Mouse (Mus musculus) gastrocnemius, adult 2 months (tissue): ENCODE measurements around the gene Thpo. TPM values are rescaled to one million over a fixed set of nuclear protein-coding genes. Genes with fewer than 3 reads are reported as not detected.

Experiments used
- DNase-seq: peaks from one replicate; pipeline ENCODE4 v3.0.0; 2022
- H3K27ac ChIP-seq: fragments of 200-600 bp; 2 replicates; pipeline ENCODE4 v1.8.1; 2022; ENCODE audit warnings: mild to moderate bottlenecking
- H3K4me3 ChIP-seq: fragments of 200-600 bp; 2 replicates; pipeline ENCODE4 v1.8.1; 2022; ENCODE audit warnings: mild to moderate bottlenecking, moderate library complexity
- CTCF ChIP-seq: fragments of 200-600 bp; IDR thresholded peaks from 2 replicates; pipeline ENCODE4 v1.8.1; 2022; ENCODE audit warnings: antibody characterized with exemption, mild to moderate bottlenecking, moderate library complexity
- intact Hi-C: fragments of 180-260 bp; cut with DNase I; formaldehyde crosslinking; loops from one replicate; pipeline ENCODE4 v1.15.1; 2025
- total RNA-seq, 2 experiments: library from RNA; stranded (reverse); gene quantifications; 2 replicates each; pipeline ENCODE4 v1.2.3; 2021

Gene Thpo
- total RNA-seq, 2 experiments from 2014 or later: 5.1 to 6.3 TPM

GRCm38 (mm10) chr16:20708939-20709734 lies 25.2 kb downstream of the Thpo start:
- H3K27ac ChIP-seq: no peak overlapping the region
- no peak overlapping the region for H3K4me3 ChIP-seq
- intact Hi-C loops: no loop called here
- TF ChIP-seq CTCF: peak; percentile 76
- DNase-seq: peak; percentile 41

GRCm38 (mm10) chr16:20708220-20708938 lies 25.9 kb downstream of the Thpo start:
- intact Hi-C loops: no loop called here

GRCm38 (mm10) chr16:20706407-20707055 lies 27.8 kb downstream of the Thpo start:
- H3K4me3 ChIP-seq: no peak overlapping the region
- no peak for TF ChIP-seq CTCF
- H3K27ac ChIP-seq: peak overlapping the region; percentile 31; the same call in 1 of the 2 replicates
- intact Hi-C loops: no loop called here
- peak; percentile 49 for DNase-seq

More at GRCm38 (mm10) chr16:20708220-20708938, 25.9 kb downstream of the Thpo start:
- no peak for DNase-seq
- H3K4me3 ChIP-seq: no peak overlapping the region
- no peak overlapping the region for H3K27ac ChIP-seq
- no peak for TF ChIP-seq CTCF

GRCm38 (mm10) chr16:20705786-20706185 lies 28.5 kb downstream of the Thpo start:
- TF ChIP-seq CTCF: no peak
- Histone ChIP-seq H3K4me3 (no peak overlapping the region), H3K27ac (no peak overlapping the region)
- no peak for DNase-seq
- intact Hi-C loops: no loop called here

- TF ChIP-seq CTCF: no peak
- intact Hi-C loops: no loop called here
- Histone ChIP-seq H3K27ac (no peak overlapping the region), H3K4me3 (no peak overlapping the region)
- no peak for DNase-seq
Observed at GRCm38 (mm10) chr16:20703699-20704400, 30.5 kb downstream of the Thpo start.

GRCm38 (mm10) chr16:20703071-20703470 lies 31.2 kb downstream of the Thpo start:
- H3K4me3 ChIP-seq: no peak overlapping the region
- H3K27ac ChIP-seq: no peak overlapping the region
- no peak for DNase-seq
- TF ChIP-seq CTCF: no peak
- intact Hi-C loops: no loop called here

GRCm38 (mm10) chr16:20702522-20702893 lies 31.8 kb downstream of the Thpo start:
- peak; percentile 63 for TF ChIP-seq CTCF
- Histone ChIP-seq H3K27ac (no peak overlapping the region), H3K4me3 (no peak overlapping the region)
- peak; percentile 65 for DNase-seq
- intact Hi-C loops: no loop called here

GRCm38 (mm10) chr16:20701729-20702521 lies 32.4 kb downstream of the Thpo start:
- intact Hi-C loops: no loop called here
- TF ChIP-seq CTCF: no peak
- DNase-seq: no peak
- Histone ChIP-seq H3K4me3 (no peak overlapping the region), H3K27ac (no peak overlapping the region)

- intact Hi-C loops: no loop called here
- no peak overlapping the region for H3K4me3 ChIP-seq
- DNase-seq: no peak
- no peak overlapping the region for H3K27ac ChIP-seq
- TF ChIP-seq CTCF: no peak
Observed at GRCm38 (mm10) chr16:20701316-20701715, 33.0 kb downstream of the Thpo start.

GRCm38 (mm10) chr16:20700036-20700435 lies 34.3 kb downstream of the Thpo start:
- no peak for TF ChIP-seq CTCF
- intact Hi-C loops: no loop called here
- DNase-seq: no peak
- no peak overlapping the region for H3K27ac ChIP-seq
- no peak overlapping the region for H3K4me3 ChIP-seq

- H3K4me3 ChIP-seq: no peak overlapping the region
- DNase-seq: no peak
- intact Hi-C loops: no loop called here
- H3K27ac ChIP-seq: no peak overlapping the region
- TF ChIP-seq CTCF: no peak
Observed at GRCm38 (mm10) chr16:20699266-20699665, 35.0 kb downstream of the Thpo start.
